Mouse (Mus musculus) cerebellum, adult 8-10 months (tissue): ENCODE data around the gene Zfp775.
A peak's percentile ranks its signal among the peaks of the same experiment; 100 is the strongest.
"Not testable (repeated sequence)": the region's sequence is repeated elsewhere in the genome, so short reads cannot be mapped to it uniquely, and the experiment has no call there.

Source experiments
- DNase-seq: peaks from one replicate; pipeline ENCODE4 v3.0.0; 2022

Zfp775 gene

GRCm38 (mm10) chr6:48591221-48591845 is 10.5 kb upstream of the Zfp775 start:
- DNase-seq = no peak

- no peak for DNase-seq
These were observed 10.0 kb upstream of the Zfp775 start for GRCm38 (mm10) chr6:48591871-48592270.

- peak; percentile 97 for DNase-seq
These were observed 8.5 kb upstream of the Zfp775 start, which contains the start of the genes Repin1 and Gm44965 for GRCm38 (mm10) chr6:48593158-48594042. TSS of gene Repin1 (plus strand) at chr6:48593883. TSS of gene Gm44965 (plus strand) at chr6:48593941.

GRCm38 (mm10) chr6:48594043-48594738 is 7.7 kb upstream of the Zfp775 start:
- peak; percentile 53 for DNase-seq

GRCm38 (mm10) chr6:48595278-48595677 is 6.6 kb upstream of the Zfp775 start:
- DNase-seq = no peak

GRCm38 (mm10) chr6:48596545-48597232 is 5.2 kb upstream of the Zfp775 start:
- peak; percentile 29 for DNase-seq

GRCm38 (mm10) chr6:48597233-48597625 is 4.6 kb upstream of the Zfp775 start:
- DNase-seq = no peak

- no peak for DNase-seq
These were observed 1.3 kb upstream of the Zfp775 start for GRCm38 (mm10) chr6:48600594-48600993.

GRCm38 (mm10) chr6:48602080-48602741 is 348 bp downstream of the Zfp775 start:
- no peak for DNase-seq

- no peak for DNase-seq
These were observed 6.3 kb downstream of the Zfp775 start for GRCm38 (mm10) chr6:48608124-48608523.

- no peak for DNase-seq
These were observed 7.6 kb downstream of the Zfp775 start for GRCm38 (mm10) chr6:48609512-48609911.

GRCm38 (mm10) chr6:48610657-48611056 is 8.8 kb downstream of the Zfp775 start:
- DNase-seq = no peak

- no peak for DNase-seq
These were observed 11.6 kb downstream of the Zfp775 start for GRCm38 (mm10) chr6:48613464-48613863.

GRCm38 (mm10) chr6:48614756-48615155 is 12.9 kb downstream of the Zfp775 start:
- DNase-seq = no peak

- no peak for DNase-seq
These were observed 18.2 kb downstream of the Zfp775 start for GRCm38 (mm10) chr6:48620031-48620430.

GRCm38 (mm10) chr6:48622186-48622843 is 20.5 kb downstream of the Zfp775 start:
- not testable (repeated sequence) for DNase-seq

- no peak for DNase-seq
These were observed 21.6 kb downstream of the Zfp775 start for GRCm38 (mm10) chr6:48623460-48623859.

- DNase-seq = no peak
These were observed 24.6 kb downstream of the Zfp775 start, which contains the start of gene AI854703 for GRCm38 (mm10) chr6:48626464-48626863. TSS of gene AI854703 (plus strand) at chr6:48626764.

GRCm38 (mm10) chr6:48626984-48627383 is 25.1 kb downstream of the Zfp775 start:
- DNase-seq = peak; percentile 65

- DNase-seq = peak; percentile 43
These were observed 25.7 kb downstream of the Zfp775 start for GRCm38 (mm10) chr6:48627511-48627924.

GRCm38 (mm10) chr6:48628377-48628776 is 26.5 kb downstream of the Zfp775 start:
- no peak for DNase-seq
